Comparison of ENCODE assay signal across 11 mouse cellular contexts in genomic region chr4:65951918-65952317, GRCm38 (mm10).
"Had no signal": no experiment of that assay in that cellular context is flagged by ENCODE, and none has a peak within 500 bp of the region (broad histone marks: within the 10 kb centered on the region; RNA-seq: fewer than 3 reads in every experiment).

No protein-coding gene starts in this region.

- DNase-seq: lung, adult 18-20 months; lung, embryonic 14.5 days; lung, postnatal 10 days; lung, postnatal 36 days; right cerebral cortex, adult 18-20 months; right cerebral cortex, postnatal 25 days; right cerebral cortex, postnatal 4 days; spleen, adult 18-20 months; thymus, adult 2 months; thymus, postnatal 25 days; thymus, postnatal 4 days had no signal
